Mouse (Mus musculus) limb, embryonic 14.5 days (tissue): Measurements from ENCODE around the gene Myo1c. TPM values are rescaled to one million over a fixed set of nuclear protein-coding genes. Genes with fewer than 3 reads are reported as not detected.

Experiments
- ATAC-seq: fragments of 200-750 bp; cut with Nextera tagmentation; 2 replicates; pipeline ENCODE4 v1.8.0; 2017; ENCODE audit warnings: low read depth, moderate number of reproducible peaks, moderate TSS enrichment; ENCODE audit not compliant: low FRiP score
- DNase-seq: peaks from one replicate; pipeline ENCODE4 v3.0.0-alpha.2; 2015; ENCODE audit warnings: low spot score
- H3K27ac ChIP-seq: fragments of 300-500 bp; sonication (generic); replicated peaks from 2 replicates; pipeline ENCODE4 v1.5.1; 2014; ENCODE audit warnings: low read depth, mild to moderate bottlenecking, low read length, moderate library complexity, mixed read lengths
- H3K27me3 ChIP-seq: fragments of 300-500 bp; sonication (generic); 2 replicates; pipeline ENCODE4 v1.6.1; 2014; ENCODE audit warnings: low read length, mixed read lengths; ENCODE audit not compliant: control insufficient read depth, insufficient read depth
- H3K36me3 ChIP-seq: fragments of 300-500 bp; sonication (generic); 2 replicates; pipeline ENCODE4 v1.6.1; 2014; ENCODE audit warnings: mild to moderate bottlenecking, low read length, moderate library complexity, mixed read lengths; ENCODE audit not compliant: control insufficient read depth, insufficient read depth
- H3K4me1 ChIP-seq: fragments of 300-500 bp; sonication (generic); 2 replicates; pipeline ENCODE4 v1.6.1; 2014; ENCODE audit warnings: antibody characterized with exemption, low read length, mixed read lengths; ENCODE audit not compliant: control insufficient read depth, insufficient read depth
- H3K4me2 ChIP-seq: fragments of 300-500 bp; sonication (generic); replicated peaks from 2 replicates; pipeline ENCODE4 v1.6.1; 2014; ENCODE audit warnings: low read depth, mild to moderate bottlenecking, low read length, moderate library complexity; ENCODE audit not compliant: severe bottlenecking
- H3K4me3 ChIP-seq: fragments of 300-500 bp; sonication (generic); replicated peaks from 2 replicates; pipeline ENCODE4 v1.5.1; 2014; ENCODE audit warnings: low read length
- H3K9ac ChIP-seq: fragments of 300-500 bp; sonication (generic); 2 replicates; pipeline ENCODE4 v1.6.1; 2014; ENCODE audit warnings: mild to moderate bottlenecking, low read depth, low read length, moderate library complexity; ENCODE audit not compliant: severe bottlenecking
- H3K9me3 ChIP-seq: fragments of 300-500 bp; sonication (generic); 2 replicates; pipeline ENCODE4 v1.6.1; 2016; ENCODE audit warnings: low read length; ENCODE audit not compliant: control insufficient read depth
- POLR2A ChIP-seq: fragments of 200-500 bp; IDR thresholded peaks from 2 replicates; pipeline ENCODE4 v1.8.0; 2012; ENCODE audit warnings: inconsistent platforms, mild to moderate bottlenecking, moderate library complexity, borderline replicate concordance; ENCODE audit not compliant: insufficient read depth, insufficient read length; ENCODE audit errors: extremely low read depth
- WGBS: fragments of 180-500 bp; shearing (Covaris S2); extraction: QIAGEN DNeasy Blood & Tissue Kit; methylation state at CpG from one replicate; pipeline ENCODE4 v1.1.7; 2014; 5-methylcytosine and 5-hydroxymethylcytosine counted together
- polyA plus RNA-seq, 2 experiments: library from polyadenylated mRNA; depleted of rRNA in 1 of 2; stranded (reverse) in 1 of 2; unstranded in 1 of 2; fragments of >200 nt; fragmentation: Nextera tagmentation in 1 of 2; extraction: Ambion mirVana in 1 of 2; gene quantifications; 2 replicates each; pipeline versions ENCODE4 v1.2.1 to v1.2.3; 2012 to 2014

Myo1c gene
- polyA plus RNA-seq, 2 experiments = 44.3 to 54.2 TPM

- H3K36me3 ChIP-seq = 0 out of 2 replicates have a peak, but pooled peaks cover 8% of the 10 kb centered on the region
- H3K4me1 ChIP-seq = peaks cover 17% of the 10 kb centered on the region
- H3K27ac ChIP-seq = no peak overlapping the region
- H3K4me3 ChIP-seq = no peak overlapping the region
- no peak for TF ChIP-seq POLR2A
- ATAC-seq (no peak), DNase-seq (no peak)
- H3K9ac ChIP-seq = no peak overlapping the region
- H3K4me2 ChIP-seq = no peak overlapping the region
- 84% methylated on average over 4 of the region's 4 CpGs for WGBS
- 0 out of 2 replicates have a peak, but pooled peaks cover 6% of the 10 kb centered on the region for H3K27me3 ChIP-seq
- H3K9me3 ChIP-seq = no peaks in the 10 kb centered on the region
Observed at GRCm38 (mm10) chr11:75649155-75649561, 1.1 kb upstream of the Myo1c start.

GRCm38 (mm10) chr11:75650958-75651425 lies 688 bp downstream of the Myo1c start:
- Histone ChIP-seq H3K4me3 (peak overlapping the region; percentile 64), H3K27me3 (0 out of 2 replicates have a peak, but pooled peaks cover 6% of the 10 kb centered on the region), H3K9ac (peak overlapping the region; percentile 79), H3K4me1 (peaks cover 21% of the 10 kb centered on the region), H3K36me3 (0 out of 2 replicates have a peak, but pooled peaks cover 8% of the 10 kb centered on the region), H3K27ac (no peak overlapping the region), H3K4me2 (peak overlapping the region; percentile 94), H3K9me3 (no peaks in the 10 kb centered on the region)
- ATAC-seq (no peak), DNase-seq (no peak)
- WGBS = 43% methylated on average over 13 of the region's 13 CpGs
- no peak for TF ChIP-seq POLR2A

- peak overlapping the region; percentile 94 for H3K4me2 ChIP-seq
- H3K36me3 ChIP-seq = 0 out of 2 replicates have a peak, but pooled peaks cover 8% of the 10 kb centered on the region
- H3K27ac ChIP-seq = peak overlapping the region; percentile 48; the same call in 1 of the 2 replicates
- no peak for TF ChIP-seq POLR2A
- H3K9me3 ChIP-seq = no peaks in the 10 kb centered on the region
- H3K9ac ChIP-seq = peak overlapping the region; percentile 79
- ATAC-seq = peak; percentile 42
- H3K4me1 ChIP-seq = peaks cover 25% of the 10 kb centered on the region
- H3K27me3 ChIP-seq = 0 out of 2 replicates have a peak, but pooled peaks cover 6% of the 10 kb centered on the region
- peak overlapping the region; percentile 64 for H3K4me3 ChIP-seq
- WGBS = 2% methylated on average over 38 of the region's 54 CpGs
- peak; percentile 66 for DNase-seq
Observed at GRCm38 (mm10) chr11:75651426-75652221, 1.3 kb downstream of the Myo1c start.

GRCm38 (mm10) chr11:75652222-75652941 lies 2.1 kb downstream of the Myo1c start:
- H3K4me1 ChIP-seq = peaks cover 30% of the 10 kb centered on the region
- H3K36me3 ChIP-seq = 0 out of 2 replicates have a peak, but pooled peaks cover 8% of the 10 kb centered on the region

GRCm38 (mm10) chr11:75652942-75653684 lies 2.8 kb downstream of the Myo1c start:
- 29% methylated on average over 14 of the region's 14 CpGs for WGBS
- Histone ChIP-seq H3K9ac (0 out of 2 replicates have a peak overlapping the region, but pooled peaks have one; percentile 46), H3K27ac (no peak overlapping the region), H3K27me3 (0 out of 2 replicates have a peak, but pooled peaks cover 6% of the 10 kb centered on the region), H3K4me2 (peak overlapping the region; percentile 94), H3K4me1 (peaks cover 30% of the 10 kb centered on the region), H3K9me3 (no peaks in the 10 kb centered on the region), H3K36me3 (0 out of 2 replicates have a peak, but pooled peaks cover 9% of the 10 kb centered on the region), H3K4me3 (peak overlapping the region; percentile 48)
- ATAC-seq (no peak), DNase-seq (no peak)
- TF ChIP-seq POLR2A = no peak

More at GRCm38 (mm10) chr11:75652222-75652941, 2.1 kb downstream of the Myo1c start:
- no peak overlapping the region; the same call in 1 of the 2 replicates for H3K9ac ChIP-seq
- TF ChIP-seq POLR2A = no peak
- DNase-seq (no peak), ATAC-seq (no peak)
- H3K27me3 ChIP-seq = 0 out of 2 replicates have a peak, but pooled peaks cover 6% of the 10 kb centered on the region
- no peak overlapping the region for H3K27ac ChIP-seq
- WGBS = 24% methylated on average over 20 of the region's 20 CpGs
- no peaks in the 10 kb centered on the region for H3K9me3 ChIP-seq
- H3K4me2 ChIP-seq = peak overlapping the region; percentile 94
- H3K4me3 ChIP-seq = peak overlapping the region; percentile 64
